Mouse (Mus musculus) heart, embryonic 15.5 days (tissue): ENCODE data around the gene Pcbp2. TPM values are rescaled to one million over a fixed set of nuclear protein-coding genes. Genes with fewer than 3 reads are reported as not detected.
A peak's percentile ranks its signal among the peaks of the same experiment; 100 is the strongest.

Experiments
- ATAC-seq: fragments of 200-750 bp; cut with Nextera tagmentation; replicated peaks from 2 replicates; pipeline ENCODE4 v1.8.0; 2017; ENCODE audit warnings: low read depth, moderate TSS enrichment; ENCODE audit not compliant: insufficient number of reproducible peaks, insufficient read depth, low FRiP score
- H3K27ac ChIP-seq: fragments of 300-500 bp; sonication (generic); 2 replicates; pipeline ENCODE4 v1.5.1; 2015; ENCODE audit warnings: mild to moderate bottlenecking, inconsistent platforms
- H3K27me3 ChIP-seq: fragments of 300-500 bp; sonication (generic); 2 replicates; pipeline ENCODE4 v1.6.1; 2015; ENCODE audit warnings: inconsistent platforms
- H3K36me3 ChIP-seq: fragments of 300-500 bp; sonication (generic); 2 replicates; pipeline ENCODE4 v1.6.1; 2015; ENCODE audit warnings: mild to moderate bottlenecking, inconsistent platforms
- H3K4me1 ChIP-seq: fragments of 300-500 bp; sonication (generic); replicated peaks from 2 replicates; pipeline ENCODE4 v1.6.1; 2015; ENCODE audit warnings: inconsistent platforms
- H3K4me2 ChIP-seq: fragments of 300-500 bp; sonication (generic); 2 replicates; pipeline ENCODE4 v1.6.1; 2015; ENCODE audit warnings: inconsistent platforms, mild to moderate bottlenecking, moderate library complexity
- H3K4me3 ChIP-seq: fragments of 300-500 bp; sonication (generic); 2 replicates; pipeline ENCODE4 v1.5.1; 2015; ENCODE audit warnings: mild to moderate bottlenecking, inconsistent platforms
- H3K9ac ChIP-seq: fragments of 300-500 bp; sonication (generic); 2 replicates; pipeline ENCODE4 v1.6.1; 2015; ENCODE audit warnings: mild to moderate bottlenecking, inconsistent platforms
- H3K9me3 ChIP-seq: fragments of 300-500 bp; sonication (generic); replicated peaks from 2 replicates; pipeline ENCODE4 v1.6.1; 2016; ENCODE audit warnings: inconsistent platforms
- WGBS: fragments of 180-500 bp; shearing (Covaris S2); methylation state at CpG from one replicate; pipeline ENCODE4 v1.1.7; 2015; ENCODE audit warnings: mixed read lengths; 5-methylcytosine and 5-hydroxymethylcytosine counted together
- polyA plus RNA-seq: library from polyadenylated mRNA; unstranded; fragments of >200 nt; fragmentation: Nextera tagmentation; extraction: Ambion mirVana; gene quantifications from 2 replicates; pipeline ENCODE4 v1.2.1, GENCODE M21; 2015

Pcbp2 gene
- polyA plus RNA-seq, 1 experiment from 2014 or later = 130 TPM

DNA sequence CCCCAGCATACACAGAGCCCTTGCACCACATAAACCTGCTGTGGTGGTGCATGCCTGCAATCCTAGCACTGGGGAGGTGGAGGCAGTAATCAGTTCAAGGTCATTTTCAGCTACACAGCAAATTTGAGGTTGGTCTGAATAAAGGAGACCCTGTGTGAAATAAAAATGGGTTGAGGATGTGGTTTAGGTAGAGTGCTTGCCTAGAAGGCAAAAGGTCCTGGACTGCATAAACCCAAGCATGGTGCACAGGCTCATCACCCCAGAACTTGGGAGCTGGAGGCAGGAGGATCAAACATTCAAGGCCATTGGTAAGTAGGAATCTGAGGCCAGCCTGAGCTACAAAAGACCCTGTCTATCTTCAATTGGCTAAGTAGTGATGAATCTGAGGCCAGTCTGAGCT, 37.2 kb downstream of the Pcbp2 start:
- Histone ChIP-seq H3K9ac (no peak overlapping the region), H3K27me3 (no peaks in the 10 kb centered on the region), H3K9me3 (no peaks in the 10 kb centered on the region), H3K4me1 (peaks cover 37% of the 10 kb centered on the region), H3K4me3 (no peak overlapping the region), H3K4me2 (no peak overlapping the region), H3K36me3 (peaks cover 27% of the 10 kb centered on the region), H3K27ac (no peak overlapping the region)
- ATAC-seq = no peak

DNA sequence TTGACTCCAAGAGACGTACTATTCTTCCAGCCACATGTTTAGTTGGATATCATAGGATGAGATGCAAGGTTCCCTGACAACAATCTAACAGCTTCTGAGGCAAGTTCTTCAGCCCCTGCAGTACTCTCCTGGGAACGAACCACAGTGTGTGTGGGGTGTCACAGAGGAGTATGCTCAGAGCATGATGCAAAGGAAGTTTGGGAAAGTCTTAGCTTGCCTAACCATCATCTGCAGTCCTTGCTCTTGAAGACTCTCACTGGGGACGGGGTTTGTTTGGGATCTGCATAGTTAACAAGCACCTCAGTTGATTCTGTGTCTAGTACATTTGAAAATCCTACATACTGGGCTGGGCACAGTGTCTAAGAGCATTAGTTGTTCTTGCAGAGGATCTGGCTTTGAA, 38.0 kb downstream of the Pcbp2 start:
- ATAC-seq = no peak
- Histone ChIP-seq H3K4me1 (peaks cover 37% of the 10 kb centered on the region), H3K9ac (no peak overlapping the region), H3K4me2 (no peak overlapping the region), H3K27me3 (no peaks in the 10 kb centered on the region), H3K27ac (no peak overlapping the region), H3K4me3 (no peak overlapping the region), H3K36me3 (peaks cover 19% of the 10 kb centered on the region), H3K9me3 (no peaks in the 10 kb centered on the region)
- 77% methylated on average over 3 of the region's 3 CpGs for WGBS

DNA sequence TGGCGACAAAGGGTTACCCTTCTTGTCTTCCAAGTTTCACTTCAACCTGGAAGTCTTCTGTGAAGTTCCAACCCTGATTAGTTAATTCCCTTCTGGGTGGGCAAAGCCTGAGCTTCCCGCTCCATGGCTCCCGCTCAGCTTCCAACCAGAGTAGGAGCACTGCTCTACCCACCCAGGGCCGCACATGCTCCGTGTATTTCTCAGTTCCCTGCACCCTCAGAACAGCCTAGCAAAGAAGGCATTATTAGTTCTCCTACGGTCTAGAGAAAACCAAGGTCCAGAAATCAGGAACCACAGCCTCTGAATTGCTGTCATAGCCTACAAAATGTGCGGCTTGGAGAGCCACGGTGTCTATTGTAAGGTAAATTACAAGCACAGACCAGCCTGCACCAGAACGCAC, 39.8 kb downstream of the Pcbp2 start:
- Histone ChIP-seq H3K36me3 (peaks cover 2% of the 10 kb centered on the region; the same call in 1 of the 2 replicates), H3K4me2 (peak overlapping the region; percentile 95), H3K27me3 (no peaks in the 10 kb centered on the region), H3K4me3 (peak overlapping the region; percentile 68), H3K9me3 (no peaks in the 10 kb centered on the region), H3K27ac (peak overlapping the region; percentile 79), H3K4me1 (peaks cover 35% of the 10 kb centered on the region), H3K9ac (peak overlapping the region; percentile 66)
- WGBS = 8% methylated on average over 9 of the region's 9 CpGs
- ATAC-seq = peak; percentile 58

DNA sequence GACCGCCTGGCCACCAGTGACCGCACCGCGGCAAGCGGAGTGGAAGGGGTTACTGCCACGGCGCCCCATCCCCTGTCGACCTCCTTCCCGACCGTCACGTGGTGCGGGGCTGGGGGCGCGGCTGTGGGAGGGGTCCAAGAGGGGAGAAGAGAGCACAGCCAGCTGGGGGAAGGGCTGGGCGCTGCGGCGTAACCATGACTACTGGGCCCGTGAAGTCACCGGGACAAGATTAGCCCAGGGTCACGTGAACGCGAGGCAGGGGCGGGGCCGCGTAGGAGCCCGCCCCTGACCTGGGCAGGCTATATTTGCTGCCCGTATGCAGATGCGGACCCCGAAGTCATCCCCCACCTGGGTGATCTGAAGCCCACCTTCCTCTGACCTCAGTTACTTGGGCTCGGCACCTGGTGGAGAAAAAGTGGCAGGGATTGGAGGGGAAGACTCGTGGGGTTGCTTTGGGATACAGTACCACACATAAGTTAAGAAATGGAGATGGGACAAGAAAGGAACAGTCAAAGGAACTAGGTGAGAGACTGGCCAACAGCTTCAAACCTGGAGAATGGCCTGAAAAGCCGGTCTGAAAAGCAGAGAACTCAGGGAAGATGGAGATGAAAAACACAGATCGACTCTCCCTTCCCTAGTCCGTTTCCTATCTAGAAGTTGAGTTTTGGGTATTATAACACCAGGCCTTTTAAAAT, 40.4 kb downstream of the Pcbp2 start:
- Histone ChIP-seq H3K4me3 (peak overlapping the region; percentile 68), H3K27ac (peak overlapping the region; percentile 79), H3K36me3 (no peaks in the 10 kb centered on the region), H3K4me1 (peaks cover 29% of the 10 kb centered on the region), H3K4me2 (peak overlapping the region; percentile 95), H3K9me3 (no peaks in the 10 kb centered on the region), H3K27me3 (no peaks in the 10 kb centered on the region), H3K9ac (peak overlapping the region; percentile 66)
- WGBS = 3% methylated on average over 33 of the region's 34 CpGs
- peak; percentile 95 for ATAC-seq

DNA sequence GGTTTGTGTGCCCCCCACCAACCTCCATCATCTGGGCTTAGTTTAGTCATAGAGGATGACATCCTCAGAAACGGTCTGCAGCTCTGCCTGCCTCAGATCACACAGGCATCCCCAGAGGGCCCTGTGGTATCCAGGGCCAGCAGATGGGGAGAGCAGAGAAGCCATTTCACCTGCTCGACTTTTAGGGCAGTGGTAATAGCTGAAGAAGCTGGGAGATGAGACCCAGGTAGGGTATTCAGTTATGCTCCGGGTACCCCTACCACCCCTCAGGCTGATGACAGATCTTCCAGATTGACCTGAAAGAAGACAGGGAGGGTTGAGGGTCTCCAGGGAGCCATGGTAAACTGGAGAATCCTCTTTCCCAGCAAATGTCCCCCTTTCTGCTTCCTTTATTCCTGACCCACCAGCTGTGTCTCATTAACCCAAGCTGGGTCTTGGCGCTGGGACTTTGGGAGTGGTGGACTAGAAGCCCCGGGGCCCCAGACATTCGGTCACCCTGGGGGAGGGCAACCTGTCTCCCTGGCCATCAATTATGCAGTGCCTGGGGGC, 41.0 kb downstream of the Pcbp2 start:
- Histone ChIP-seq H3K4me3 (peak overlapping the region; percentile 68), H3K4me1 (peaks cover 34% of the 10 kb centered on the region), H3K27me3 (no peaks in the 10 kb centered on the region), H3K9ac (no peak overlapping the region), H3K27ac (peak overlapping the region; percentile 79), H3K9me3 (no peaks in the 10 kb centered on the region), H3K36me3 (no peaks in the 10 kb centered on the region), H3K4me2 (peak overlapping the region; percentile 95)
- ATAC-seq = no peak
- WGBS = 23% methylated on average over 6 of the region's 6 CpGs

DNA sequence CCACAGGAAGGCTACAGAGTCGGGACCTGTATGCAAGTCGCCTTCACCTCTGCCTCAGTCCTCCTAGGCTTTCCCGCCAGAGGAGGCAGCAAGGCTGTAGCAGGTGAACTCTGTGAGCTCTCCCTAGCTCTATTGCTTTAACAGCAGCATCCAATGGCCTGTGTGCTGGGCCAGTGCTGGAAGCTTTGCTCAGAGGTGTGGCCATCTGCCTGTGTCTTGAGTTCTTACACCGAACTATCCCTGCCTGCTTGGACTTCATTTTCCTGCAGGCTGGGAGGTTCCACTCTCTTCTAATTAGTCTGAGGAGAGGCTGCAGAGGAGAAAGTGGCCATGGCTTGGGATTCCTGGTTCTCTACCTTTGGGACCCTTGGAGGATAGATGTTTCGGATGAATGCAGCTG, 41.7 kb downstream of the Pcbp2 start:
- no peaks in the 10 kb centered on the region for H3K27me3 ChIP-seq
- H3K4me1 ChIP-seq = peaks cover 36% of the 10 kb centered on the region
- H3K4me2 ChIP-seq = no peak overlapping the region
- WGBS = 44% methylated on average over 5 of the region's 5 CpGs
- no peak overlapping the region for H3K27ac ChIP-seq
- H3K9ac ChIP-seq = no peak overlapping the region
- no peaks in the 10 kb centered on the region for H3K36me3 ChIP-seq
- ATAC-seq = no peak
- no peak overlapping the region for H3K4me3 ChIP-seq
- H3K9me3 ChIP-seq = no peaks in the 10 kb centered on the region

DNA sequence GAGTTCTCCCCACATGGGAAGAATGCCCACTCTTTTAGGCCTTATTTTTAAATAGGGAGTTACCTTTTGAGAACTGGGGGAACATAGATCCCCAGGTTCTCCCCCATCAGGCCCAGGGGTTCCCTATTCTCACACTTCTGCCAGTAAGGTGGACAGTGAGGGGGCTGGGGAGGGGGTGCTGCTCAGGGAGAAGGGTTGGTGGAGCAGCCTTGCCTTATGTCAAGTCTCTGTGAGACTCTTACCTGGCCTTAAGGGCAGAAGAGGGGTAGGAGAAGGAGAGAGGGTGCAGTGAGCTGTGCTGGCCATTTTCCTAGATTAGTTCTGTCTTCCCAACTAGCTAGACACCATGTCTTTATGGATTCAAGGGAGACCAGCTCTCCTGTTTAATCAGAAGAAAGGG, 42.1 kb downstream of the Pcbp2 start:
- Histone ChIP-seq H3K9ac (no peak overlapping the region), H3K4me2 (no peak overlapping the region), H3K27ac (no peak overlapping the region), H3K36me3 (no peaks in the 10 kb centered on the region), H3K4me3 (no peak overlapping the region), H3K9me3 (no peaks in the 10 kb centered on the region), H3K4me1 (peaks cover 36% of the 10 kb centered on the region), H3K27me3 (no peaks in the 10 kb centered on the region)
- no peak for ATAC-seq

DNA sequence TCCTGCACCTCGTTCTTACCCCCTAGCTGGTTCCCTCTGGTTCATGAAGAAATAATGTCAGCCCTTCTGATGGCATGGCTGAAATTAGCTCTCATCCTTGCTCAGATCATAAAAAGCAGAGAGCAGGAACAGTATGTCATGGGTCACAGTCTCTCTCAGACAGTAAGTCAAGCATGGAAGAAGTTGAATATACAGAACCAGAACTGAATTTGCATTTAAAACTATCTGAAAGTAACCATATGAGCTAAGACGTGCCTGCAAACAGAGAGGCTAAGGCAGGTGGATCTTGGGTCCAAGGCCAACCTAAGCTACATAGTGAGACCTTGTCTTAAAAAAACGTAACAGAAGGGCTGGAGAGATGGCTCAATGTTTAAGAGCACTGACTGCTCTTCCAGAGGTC, 42.7 kb downstream of the Pcbp2 start:
- WGBS = 83% methylated on average over 3 of the region's 3 CpGs
- peaks cover 36% of the 10 kb centered on the region for H3K4me1 ChIP-seq
- H3K9ac ChIP-seq = no peak overlapping the region
- no peaks in the 10 kb centered on the region for H3K9me3 ChIP-seq
- no peaks in the 10 kb centered on the region for H3K27me3 ChIP-seq
- H3K4me2 ChIP-seq = no peak overlapping the region
- no peak overlapping the region for H3K27ac ChIP-seq
- ATAC-seq = no peak
- H3K36me3 ChIP-seq = no peaks in the 10 kb centered on the region
- no peak overlapping the region for H3K4me3 ChIP-seq

DNA sequence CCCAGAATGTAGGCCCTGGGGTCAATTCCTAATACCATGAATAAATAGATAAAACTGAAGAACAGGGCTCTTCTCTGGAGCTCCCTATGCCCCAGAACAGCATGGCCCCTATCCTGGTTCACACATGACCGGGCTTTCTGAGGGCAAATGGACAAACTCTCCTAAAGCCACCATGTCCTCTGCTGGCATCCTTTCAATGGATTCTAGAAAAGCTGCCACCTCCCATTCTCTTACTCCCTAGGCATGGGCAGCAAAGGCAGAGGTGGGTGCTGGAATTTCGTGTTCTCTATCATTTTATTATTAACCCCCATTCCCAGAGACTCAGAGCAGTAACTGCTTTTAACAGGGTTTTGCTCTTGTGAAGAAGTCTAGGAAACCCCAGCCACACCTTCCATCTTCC, 44.9 kb downstream of the Pcbp2 start:
- no peak overlapping the region; the same call in 1 of the 2 replicates for H3K4me2 ChIP-seq
- ATAC-seq = no peak
- WGBS = 89% methylated on average over 2 of the region's 2 CpGs

DNA sequence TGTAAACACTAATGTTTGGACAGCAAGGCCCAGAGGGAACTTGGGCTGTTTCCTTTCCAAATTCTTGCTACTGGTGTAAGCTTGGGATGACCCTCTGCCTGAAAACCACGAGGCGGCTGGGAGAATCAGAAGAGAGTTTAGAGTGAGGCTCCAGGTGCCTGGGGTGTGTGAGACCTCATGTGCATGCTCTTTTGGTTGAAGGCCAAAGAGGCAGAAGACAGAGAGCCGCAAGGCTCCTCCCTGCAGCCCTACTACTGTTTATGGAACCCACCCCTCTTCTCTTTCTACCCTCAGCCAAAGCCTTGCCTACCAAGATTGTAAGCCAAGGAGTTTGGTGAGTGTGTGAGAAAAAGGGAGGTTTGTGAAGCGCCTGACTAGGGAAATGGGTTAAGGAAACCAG, 45.5 kb downstream of the Pcbp2 start:
- Histone ChIP-seq H3K9me3 (no peaks in the 10 kb centered on the region), H3K4me1 (peaks cover 40% of the 10 kb centered on the region), H3K27me3 (no peaks in the 10 kb centered on the region), H3K4me3 (peak overlapping the region; percentile 82), H3K9ac (peak overlapping the region; percentile 63), H3K27ac (no peak overlapping the region), H3K36me3 (no peaks in the 10 kb centered on the region), H3K4me2 (peak overlapping the region; percentile 92)
- 44% methylated on average over 4 of the region's 4 CpGs for WGBS
- no peak for ATAC-seq

More for the DNA sequence above, 44.9 kb downstream of the Pcbp2 start:
- Histone ChIP-seq H3K27ac (no peak overlapping the region), H3K4me3 (no peak overlapping the region), H3K9ac (no peak overlapping the region), H3K27me3 (no peaks in the 10 kb centered on the region), H3K36me3 (no peaks in the 10 kb centered on the region), H3K9me3 (no peaks in the 10 kb centered on the region), H3K4me1 (peaks cover 38% of the 10 kb centered on the region)

DNA sequence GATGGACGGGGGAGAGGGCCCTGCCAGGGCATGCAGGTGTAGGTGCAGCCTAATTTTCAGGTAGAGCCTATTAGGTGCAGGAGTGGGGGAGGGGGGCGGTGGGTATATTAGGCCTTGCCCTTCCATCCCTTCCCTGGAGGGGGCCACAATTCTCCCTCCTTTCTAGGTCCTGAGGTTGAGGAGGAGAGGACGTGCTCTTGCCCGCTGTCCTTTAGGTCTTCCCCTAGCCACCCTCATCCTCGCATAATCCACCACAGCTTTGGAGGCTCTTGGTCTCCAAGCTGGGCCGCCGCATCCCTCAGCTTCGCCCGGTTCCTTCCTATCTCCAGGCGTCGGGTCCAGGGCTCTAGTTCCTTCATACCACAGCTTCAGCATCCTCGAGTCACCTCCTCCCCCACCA, 46.0 kb downstream of the Pcbp2 start:
- H3K9ac ChIP-seq = peak overlapping the region; percentile 63
- H3K9me3 ChIP-seq = no peaks in the 10 kb centered on the region
- peak overlapping the region; percentile 100 for H3K27ac ChIP-seq
- H3K4me3 ChIP-seq = peak overlapping the region; percentile 82
- no peaks in the 10 kb centered on the region for H3K27me3 ChIP-seq
- ATAC-seq = no peak
- H3K36me3 ChIP-seq = peaks cover 1% of the 10 kb centered on the region; the same call in 1 of the 2 replicates
- H3K4me2 ChIP-seq = peak overlapping the region; percentile 92
- peaks cover 37% of the 10 kb centered on the region for H3K4me1 ChIP-seq
- 5% methylated on average over 12 of the region's 12 CpGs for WGBS
